Mouse (Mus musculus): Measurements from ENCODE around the gene Slc38a9. TPM values are rescaled to one million over a fixed set of nuclear protein-coding genes. Genes with fewer than 3 reads are reported as not detected.

Gene Slc38a9
- polyA plus RNA-seq, 1 experiment from 2014 or later, result 13.7 TPM

GRCm38 (mm10) chr13:112762548-112762947 is 102.0 kb downstream of the Slc38a9 start:
- H3K4me1 ChIP-seq, result peaks cover 31% of the 10 kb centered on the region
- no peaks in the 10 kb centered on the region for H3K36me3 ChIP-seq
- H3K4me2 ChIP-seq, result no peak overlapping the region
- WGBS, result 32% methylated on average over 4 of the region's 4 CpGs
- H3K9ac ChIP-seq, result no peak overlapping the region
- H3K27me3 ChIP-seq, result no peaks in the 10 kb centered on the region
- peaks cover 7% of the 10 kb centered on the region; the same call in 1 of the 2 replicates for H3K9me3 ChIP-seq
- H3K27ac ChIP-seq, result no peak overlapping the region
- no peak overlapping the region for H3K4me3 ChIP-seq
- no peak for ATAC-seq (ENCODE audit: borderline replicate concordance, extremely low read depth, low FRiP score, low TSS enrichment)

- 58% methylated on average over 10 of the region's 10 CpGs for WGBS
- Histone ChIP-seq H3K4me1 (peaks cover 31% of the 10 kb centered on the region), H3K9me3 (peaks cover 10% of the 10 kb centered on the region; the same call in 1 of the 2 replicates), H3K36me3 (no peaks in the 10 kb centered on the region), H3K27ac (no peak overlapping the region), H3K4me2 (no peak overlapping the region), H3K27me3 (no peaks in the 10 kb centered on the region), H3K9ac (no peak overlapping the region), H3K4me3 (no peak overlapping the region)
- ATAC-seq (ENCODE audit: borderline replicate concordance, extremely low read depth, low FRiP score, low TSS enrichment), result no peak
Observed at GRCm38 (mm10) chr13:112763531-112764091, 103.1 kb downstream of the Slc38a9 start.

DNA sequence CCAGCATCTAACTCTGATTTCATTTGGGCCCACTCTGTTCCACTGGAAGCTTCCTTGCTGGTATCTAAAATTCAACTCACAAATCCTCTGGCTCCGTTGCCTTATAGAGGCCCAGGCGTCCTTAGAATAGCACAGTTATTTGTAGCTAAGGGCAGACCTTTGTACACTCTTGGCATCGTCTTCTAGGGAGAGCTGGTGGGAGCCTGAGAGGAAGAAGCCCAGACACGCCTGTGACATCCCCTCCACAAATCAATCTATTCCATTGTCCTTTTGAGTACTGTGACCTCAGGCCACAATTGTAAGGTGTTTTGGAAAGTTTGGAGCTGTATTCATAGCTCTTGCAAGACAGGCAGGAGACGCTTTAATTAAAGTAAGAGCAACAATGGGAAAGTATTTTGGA is 104.0 kb downstream of the Slc38a9 start:
- 69% methylated on average over 5 of the region's 5 CpGs for WGBS
- no peaks in the 10 kb centered on the region for H3K36me3 ChIP-seq

DNA sequence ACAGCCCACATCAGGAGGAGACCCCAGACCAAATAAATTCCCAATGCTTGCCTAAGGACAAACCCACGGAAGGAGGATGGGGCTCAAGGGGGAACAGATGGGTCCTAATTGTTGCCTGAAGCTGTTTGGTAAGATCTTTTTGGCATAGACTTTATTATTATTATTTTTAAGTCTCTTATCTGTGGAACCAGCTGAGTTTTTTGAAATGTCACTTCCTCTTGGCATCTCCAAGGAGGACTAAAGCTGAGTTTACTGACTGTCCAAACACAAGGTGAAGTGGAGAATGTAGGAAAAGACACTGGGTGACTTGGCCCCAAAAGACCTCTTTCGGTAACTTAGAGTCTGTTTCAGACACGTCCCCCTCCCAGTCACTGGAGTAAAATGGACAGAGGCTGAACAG is 105.1 kb downstream of the Slc38a9 start:
- ATAC-seq (ENCODE audit: borderline replicate concordance, extremely low read depth, low FRiP score, low TSS enrichment), result no peak
- 77% methylated on average over 3 of the region's 3 CpGs for WGBS
- Histone ChIP-seq H3K4me2 (no peak overlapping the region), H3K27ac (no peak overlapping the region), H3K9ac (no peak overlapping the region), H3K9me3 (peaks cover 10% of the 10 kb centered on the region; the same call in 1 of the 2 replicates), H3K4me3 (no peak overlapping the region), H3K36me3 (no peaks in the 10 kb centered on the region), H3K4me1 (peaks cover 35% of the 10 kb centered on the region), H3K27me3 (no peaks in the 10 kb centered on the region)

More for the DNA sequence above, 104.0 kb downstream of the Slc38a9 start:
- ATAC-seq (ENCODE audit: borderline replicate concordance, extremely low read depth, low FRiP score, low TSS enrichment), result no peak
- Histone ChIP-seq H3K4me1 (peaks cover 31% of the 10 kb centered on the region), H3K9ac (no peak overlapping the region), H3K9me3 (peaks cover 10% of the 10 kb centered on the region; the same call in 1 of the 2 replicates), H3K27ac (no peak overlapping the region), H3K4me2 (no peak overlapping the region), H3K4me3 (no peak overlapping the region), H3K27me3 (no peaks in the 10 kb centered on the region)

- H3K36me3 ChIP-seq, result no peaks in the 10 kb centered on the region
- WGBS, result 25% methylated on average over 11 of the region's 11 CpGs
- peak overlapping the region; percentile 42 for H3K4me2 ChIP-seq
- peak; percentile 65 for ATAC-seq (ENCODE audit: borderline replicate concordance, extremely low read depth, low FRiP score, low TSS enrichment)
- H3K27ac ChIP-seq, result peak overlapping the region; percentile 73
- H3K9ac ChIP-seq, result no peak overlapping the region
- no peaks in the 10 kb centered on the region for H3K27me3 ChIP-seq
- H3K9me3 ChIP-seq, result peaks cover 10% of the 10 kb centered on the region; the same call in 1 of the 2 replicates
- peaks cover 24% of the 10 kb centered on the region for H3K4me1 ChIP-seq
- H3K4me3 ChIP-seq, result no peak overlapping the region
Observed at GRCm38 (mm10) chr13:112770528-112771328, 110.2 kb downstream of the Slc38a9 start.

GRCm38 (mm10) chr13:112771447-112772208 is 111.1 kb downstream of the Slc38a9 start:
- Histone ChIP-seq H3K4me3 (0 out of 2 replicates have a peak overlapping the region, but pooled peaks have one; percentile 10), H3K4me2 (peak overlapping the region; percentile 42), H3K27ac (peak overlapping the region; percentile 73), H3K9me3 (peaks cover 10% of the 10 kb centered on the region; the same call in 1 of the 2 replicates), H3K36me3 (no peaks in the 10 kb centered on the region), H3K4me1 (peaks cover 24% of the 10 kb centered on the region), H3K9ac (no peak overlapping the region), H3K27me3 (no peaks in the 10 kb centered on the region)
- 28% methylated on average over 15 of the region's 15 CpGs for whole genome bisulfite sequencing
- no peak for ATAC-seq (ENCODE audit: borderline replicate concordance, extremely low read depth, low FRiP score, low TSS enrichment)

- H3K27me3 ChIP-seq, result no peaks in the 10 kb centered on the region
- H3K27ac ChIP-seq, result peak overlapping the region; percentile 29; the same call in 1 of the 2 replicates
- no peak for ATAC-seq (ENCODE audit: borderline replicate concordance, extremely low read depth, low FRiP score, low TSS enrichment)
- no peaks in the 10 kb centered on the region for H3K36me3 ChIP-seq
- 75% methylated on average over 11 of the region's 11 CpGs for WGBS
- H3K4me2 ChIP-seq, result no peak overlapping the region
- H3K4me3 ChIP-seq, result no peak overlapping the region
- peaks cover 24% of the 10 kb centered on the region for H3K4me1 ChIP-seq
- no peak overlapping the region for H3K9ac ChIP-seq
- peaks cover 7% of the 10 kb centered on the region; the same call in 1 of the 2 replicates for H3K9me3 ChIP-seq
Observed at GRCm38 (mm10) chr13:112772252-112772651, 111.7 kb downstream of the Slc38a9 start.

- no peak overlapping the region for H3K9ac ChIP-seq
- H3K27ac ChIP-seq, result no peak overlapping the region
- H3K4me2 ChIP-seq, result no peak overlapping the region
- H3K27me3 ChIP-seq, result no peaks in the 10 kb centered on the region
- 76% methylated on average over 14 of the region's 14 CpGs for WGBS
- H3K4me3 ChIP-seq, result no peak overlapping the region
- peaks cover 24% of the 10 kb centered on the region for H3K4me1 ChIP-seq
- no peak for ATAC-seq (ENCODE audit: borderline replicate concordance, extremely low read depth, low FRiP score, low TSS enrichment)
- peaks cover under 1% of the 10 kb centered on the region; the same call in 1 of the 2 replicates for H3K9me3 ChIP-seq
- no peaks in the 10 kb centered on the region for H3K36me3 ChIP-seq
Observed at GRCm38 (mm10) chr13:112772861-112773260, 112.3 kb downstream of the Slc38a9 start.

DNA sequence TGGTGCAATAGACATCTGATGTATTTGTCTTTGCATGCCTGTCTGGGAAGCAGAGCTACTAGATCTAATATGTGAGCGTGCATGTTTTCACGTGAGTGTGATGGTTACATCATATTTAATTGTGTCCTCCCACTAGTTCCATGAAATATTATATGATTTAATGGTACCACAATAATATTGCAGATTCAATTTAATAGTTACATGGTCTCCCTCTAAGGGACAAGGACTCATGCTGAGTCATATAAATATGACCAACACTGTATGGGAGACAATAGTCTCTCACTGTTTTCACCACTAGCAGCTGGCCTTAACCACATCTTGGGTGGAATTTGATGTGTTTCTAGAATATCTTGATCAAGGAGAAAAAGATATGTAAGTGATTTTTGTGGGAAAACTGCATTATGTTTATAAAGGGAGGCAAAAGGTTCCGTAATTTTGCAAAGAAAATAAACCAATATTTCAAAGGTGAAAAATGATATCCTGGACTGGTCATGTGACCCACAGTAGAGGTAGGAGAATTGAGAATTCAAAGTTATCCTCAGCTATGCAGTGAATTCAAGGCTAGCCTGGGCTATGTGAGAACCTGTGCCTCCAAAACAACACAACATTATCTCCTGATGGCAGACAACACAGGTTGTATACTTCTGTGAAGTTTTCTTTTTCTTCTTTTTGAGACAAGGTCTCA is 113.6 kb downstream of the Slc38a9 start:
- no peak overlapping the region for H3K4me2 ChIP-seq
- 89% methylated on average over 3 of the region's 3 CpGs for WGBS
- H3K36me3 ChIP-seq, result no peaks in the 10 kb centered on the region
- H3K4me1 ChIP-seq, result peaks cover 24% of the 10 kb centered on the region
- H3K4me3 ChIP-seq, result no peak overlapping the region
- H3K27me3 ChIP-seq, result no peaks in the 10 kb centered on the region
- H3K9ac ChIP-seq, result no peak overlapping the region
- no peak overlapping the region for H3K27ac ChIP-seq
- H3K9me3 ChIP-seq, result no peaks in the 10 kb centered on the region
- ATAC-seq (ENCODE audit: borderline replicate concordance, extremely low read depth, low FRiP score, low TSS enrichment), result no peak

GRCm38 (mm10) chr13:112775856-112776255 is 115.3 kb downstream of the Slc38a9 start:
- no peak for ATAC-seq (ENCODE audit: borderline replicate concordance, extremely low read depth, low FRiP score, low TSS enrichment)
- WGBS, result 84% methylated on average over 10 of the region's 10 CpGs
- Histone ChIP-seq H3K9me3 (no peaks in the 10 kb centered on the region), H3K4me1 (peaks cover 16% of the 10 kb centered on the region), H3K4me3 (no peak overlapping the region), H3K27ac (no peak overlapping the region), H3K9ac (no peak overlapping the region), H3K36me3 (no peaks in the 10 kb centered on the region), H3K4me2 (no peak overlapping the region), H3K27me3 (no peaks in the 10 kb centered on the region)

- Histone ChIP-seq H3K27ac (no peak overlapping the region), H3K27me3 (no peaks in the 10 kb centered on the region), H3K9me3 (no peaks in the 10 kb centered on the region), H3K4me2 (no peak overlapping the region), H3K4me1 (no peaks in the 10 kb centered on the region), H3K9ac (no peak overlapping the region), H3K36me3 (no peaks in the 10 kb centered on the region), H3K4me3 (no peak overlapping the region)
- WGBS, result 84% methylated on average over 5 of the region's 5 CpGs
- no peak for ATAC-seq (ENCODE audit: borderline replicate concordance, extremely low read depth, low FRiP score, low TSS enrichment)
Observed at GRCm38 (mm10) chr13:112778407-112778806, 117.9 kb downstream of the Slc38a9 start.
